Mouse (Mus musculus) brain, embryonic 14.5 days (tissue): ENCODE results near the gene Kcnk10. TPM values are rescaled to one million over a fixed set of nuclear protein-coding genes. Genes with fewer than 3 reads are reported as not detected.

Source experiments
- DNase-seq: peaks from one replicate; pipeline ENCODE4 v3.0.0-alpha.2; 2011; ENCODE audit warnings: low read depth
- CTCF ChIP-seq: fragments of 200-500 bp; IDR thresholded peaks from 2 replicates; pipeline ENCODE4 v1.5.1; 2012; ENCODE audit warnings: inconsistent platforms, mild to moderate bottlenecking, moderate library complexity, borderline replicate concordance; ENCODE audit not compliant: insufficient read depth, insufficient read length; ENCODE audit errors: extremely low read depth
- POLR2A ChIP-seq: fragments of 200-500 bp; IDR thresholded peaks from 2 replicates; pipeline ENCODE4 v1.6.1; 2012; ENCODE audit warnings: mild to moderate bottlenecking, inconsistent platforms, borderline replicate concordance; ENCODE audit not compliant: poor library complexity, insufficient read depth, insufficient read length, severe bottlenecking; ENCODE audit errors: extremely low read depth
- polyA plus RNA-seq: library from polyadenylated mRNA; depleted of rRNA; stranded (reverse); fragments of >200 nt; gene quantifications from 2 replicates; pipeline ENCODE4 v1.2.3, GENCODE M21; 2012

Gene Kcnk10
- polyA plus RNA-seq, 1 experiment = 20.9 TPM

DNA sequence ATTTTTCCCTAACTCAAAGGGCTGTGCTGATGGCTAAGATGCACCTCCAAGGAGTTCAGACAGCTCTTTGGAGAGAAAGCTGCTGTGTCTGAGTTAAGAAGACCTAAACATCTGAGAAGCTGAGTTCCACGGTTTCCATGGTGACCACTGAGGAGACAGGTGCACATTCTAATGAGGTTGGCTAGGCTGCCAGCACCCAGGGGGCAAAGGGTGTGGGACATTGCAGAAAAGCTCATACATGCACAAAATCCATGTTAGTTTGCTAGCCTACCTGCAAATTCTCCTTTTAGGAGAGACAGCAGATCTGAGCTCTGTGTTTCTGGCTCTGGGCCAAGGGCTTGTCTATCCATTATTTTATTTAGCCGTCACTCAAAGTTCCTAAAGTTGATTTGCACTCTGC, 96.7 kb downstream of the Kcnk10 start:
- DNase-seq = peak; percentile 87
- TF ChIP-seq CTCF = no peak

- no peak for DNase-seq
- TF ChIP-seq CTCF (no peak), POLR2A (no peak)
These were observed 97.1 kb downstream of the Kcnk10 start for GRCm38 (mm10) chr12:98481048-98481447.

DNA sequence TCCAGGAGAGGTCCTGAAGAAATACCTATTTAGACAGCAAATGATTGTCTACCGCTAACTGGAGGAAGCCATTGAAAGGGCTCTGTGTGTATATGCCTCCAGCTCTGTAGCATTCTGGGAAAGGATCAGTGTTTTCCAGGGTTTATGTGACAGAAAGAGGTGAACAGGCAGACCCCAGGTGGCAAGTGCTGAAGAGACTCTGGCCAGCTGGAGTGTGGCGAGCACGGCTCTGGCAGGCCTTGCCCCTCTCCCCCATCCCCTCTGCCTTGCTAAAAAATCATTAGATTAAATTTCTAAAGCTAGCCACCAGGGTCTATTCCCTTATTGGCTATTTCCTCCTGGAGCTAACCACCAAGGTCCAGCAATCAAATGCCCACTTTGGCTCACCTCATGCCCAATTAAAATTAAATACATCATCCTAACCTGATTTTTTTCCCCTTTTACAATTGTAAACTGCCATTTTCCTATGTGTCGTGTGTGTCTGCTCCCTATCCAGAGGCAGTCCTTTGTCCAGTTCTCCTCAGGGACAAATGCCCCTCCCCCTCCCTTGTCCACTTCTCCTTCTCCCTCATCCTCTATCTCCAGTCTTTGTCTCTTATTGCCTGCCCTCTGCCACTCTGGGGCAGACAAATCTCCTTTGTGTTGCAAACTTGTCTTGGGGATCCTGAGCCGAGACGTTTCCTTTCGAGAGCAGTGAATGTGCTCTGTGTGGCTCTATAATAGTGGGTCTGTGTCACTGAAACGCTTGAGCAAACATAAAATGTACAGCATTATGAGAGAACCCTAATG, 100.2 kb downstream of the Kcnk10 start:
- TF ChIP-seq POLR2A = no peak
- no peak for TF ChIP-seq CTCF
- DNase-seq = peak; percentile 75

DNA sequence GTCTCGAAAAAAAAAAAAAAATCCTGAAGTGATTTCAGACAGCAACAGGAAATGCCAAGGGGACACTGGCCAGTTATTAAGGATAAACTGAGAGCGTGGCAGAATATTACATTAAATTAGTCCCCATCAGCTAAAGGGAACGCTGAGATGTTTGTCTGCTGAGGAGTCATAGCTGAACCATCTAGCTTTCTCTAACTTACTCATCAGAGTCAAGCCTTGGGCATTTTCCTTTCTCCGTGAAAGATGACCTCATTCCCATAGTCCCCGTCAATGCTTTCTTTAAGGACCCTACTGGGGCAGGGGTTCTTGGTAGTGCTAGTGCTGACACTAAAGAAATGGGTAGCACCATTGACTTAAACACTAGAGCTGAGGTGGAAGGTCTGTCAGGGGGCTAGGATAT, 106.9 kb downstream of the Kcnk10 start:
- no peak for TF ChIP-seq POLR2A
- no peak for TF ChIP-seq CTCF
- no peak for DNase-seq

DNA sequence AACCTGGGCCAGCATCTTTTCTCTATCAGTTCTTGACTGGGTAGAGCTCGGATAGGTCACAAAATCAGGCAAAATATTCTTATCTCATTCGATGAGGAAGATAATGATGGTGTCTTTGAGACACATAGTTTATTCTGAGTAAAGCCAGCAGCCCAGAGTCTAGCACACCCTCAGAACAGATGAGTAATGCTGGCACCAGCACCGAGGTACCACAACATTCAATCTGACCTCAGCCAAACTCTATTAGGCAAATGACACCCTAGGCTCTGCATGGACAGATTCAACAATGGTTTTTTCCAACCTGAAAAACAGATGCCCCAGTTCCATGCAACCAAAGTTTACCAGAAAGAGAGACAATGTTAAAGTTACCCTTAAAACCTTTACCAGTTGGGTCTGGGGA, 108.0 kb downstream of the Kcnk10 start:
- no peak for DNase-seq
- TF ChIP-seq POLR2A = no peak
- TF ChIP-seq CTCF = no peak

DNA sequence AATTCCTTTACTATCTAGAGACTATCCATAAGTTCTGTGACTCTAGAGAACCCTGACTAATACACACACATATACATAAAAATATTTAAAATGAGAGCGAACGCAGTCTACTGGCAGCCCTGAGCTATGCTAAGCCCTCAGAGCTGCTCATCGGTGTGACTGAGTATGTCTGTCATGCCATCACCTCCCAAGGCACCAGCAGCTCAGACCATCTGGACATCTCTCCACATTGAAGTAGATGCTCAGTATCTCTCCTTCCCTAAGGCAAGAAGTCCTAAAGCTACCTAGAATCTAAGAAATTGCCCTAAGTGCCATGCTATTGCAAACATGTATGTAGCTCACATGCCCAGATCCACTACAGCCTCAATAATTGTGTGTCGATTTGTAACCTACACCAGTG, 110.3 kb downstream of the Kcnk10 start:
- TF ChIP-seq POLR2A (no peak), CTCF (no peak)
- DNase-seq = no peak

- peak; percentile 27 for DNase-seq
- TF ChIP-seq CTCF (peak; percentile 62; the same call in 1 of the 2 replicates), POLR2A (no peak)
These were observed 118.2 kb downstream of the Kcnk10 start for GRCm38 (mm10) chr12:98459889-98460288.

DNA sequence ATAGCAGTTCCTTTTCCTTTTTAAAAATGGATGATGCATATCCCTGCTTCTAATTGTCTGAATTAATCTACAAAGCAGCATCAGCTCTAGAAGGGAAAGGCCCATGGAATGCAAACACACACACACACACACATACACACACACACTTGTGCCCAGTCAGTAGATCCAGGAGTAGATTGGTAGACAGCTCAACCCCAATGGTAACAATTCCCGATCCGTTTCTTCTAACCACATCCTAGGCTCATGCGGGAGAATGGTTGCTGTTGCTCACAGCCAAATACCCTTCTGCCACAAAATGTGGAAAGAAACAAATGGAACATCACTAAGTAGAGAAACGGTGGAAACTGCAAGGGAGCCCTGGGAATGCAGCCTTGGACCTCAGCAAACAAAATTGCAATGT, 119.2 kb downstream of the Kcnk10 start:
- DNase-seq = no peak
- TF ChIP-seq CTCF (no peak), POLR2A (no peak)

DNA sequence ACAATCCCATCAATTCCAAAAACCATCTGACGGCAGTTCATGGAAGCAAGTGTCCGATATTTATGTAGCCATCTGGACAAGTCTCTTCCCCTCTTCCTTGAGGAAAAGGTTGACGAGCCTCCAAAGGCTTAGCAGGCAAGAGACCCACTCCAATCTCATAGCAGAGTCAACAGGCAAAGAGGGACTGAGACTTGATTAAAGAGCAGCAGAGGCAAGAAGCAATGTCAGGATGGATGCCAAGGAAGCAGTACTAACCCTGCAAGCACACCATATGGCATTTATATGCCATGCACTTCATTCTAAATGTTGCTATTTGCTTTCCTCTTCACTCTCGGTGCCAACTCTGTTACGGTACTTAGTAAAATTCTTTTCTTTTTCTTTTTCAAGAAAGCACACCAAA, 119.6 kb downstream of the Kcnk10 start:
- TF ChIP-seq CTCF (no peak), POLR2A (no peak)
- DNase-seq = peak; percentile 77

DNA sequence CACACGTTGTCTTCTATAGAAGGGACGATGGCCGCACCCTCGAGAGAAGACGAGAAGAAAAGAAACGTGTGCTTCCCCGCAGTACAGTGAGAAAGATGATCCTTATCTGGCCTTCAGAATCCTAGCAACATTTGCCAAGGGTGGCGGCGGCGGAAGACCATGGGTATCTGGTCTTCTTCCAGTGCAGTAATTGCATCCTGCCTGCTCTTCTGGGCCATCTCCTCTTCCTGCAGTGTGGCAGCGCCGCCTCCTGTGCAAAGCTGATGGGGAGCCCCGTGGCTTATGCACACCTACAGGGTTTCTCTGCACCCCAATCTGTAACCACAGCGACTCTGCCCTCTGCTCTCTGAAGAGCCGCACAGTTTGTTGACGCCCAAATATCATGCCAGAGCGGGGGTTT, 124.9 kb downstream of the Kcnk10 start:
- TF ChIP-seq POLR2A (no peak), CTCF (no peak)

GRCm38 (mm10) chr12:98452646-98453045, 125.5 kb downstream of the Kcnk10 start:
- no peak for DNase-seq
- TF ChIP-seq POLR2A (no peak), CTCF (no peak)

More for the DNA sequence above, 124.9 kb downstream of the Kcnk10 start:
- DNase-seq = no peak

DNA sequence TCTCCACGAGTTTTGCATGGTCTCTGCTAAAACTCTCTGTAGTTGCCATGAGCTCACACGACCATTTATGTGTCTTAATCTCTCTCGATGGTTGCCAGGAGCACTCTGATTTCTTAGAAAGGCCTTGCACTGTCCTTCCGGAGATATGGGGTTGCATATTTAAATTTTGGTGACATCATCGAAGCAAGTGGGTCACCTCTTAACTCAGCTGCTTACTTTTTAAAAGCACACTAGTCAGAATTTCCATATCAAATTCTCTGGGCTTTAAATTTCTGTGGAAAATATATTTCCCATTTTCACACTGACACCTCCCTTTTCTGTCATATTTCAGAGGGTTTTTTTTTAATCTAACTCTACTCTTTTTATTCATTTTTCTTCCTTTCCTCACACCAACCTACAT, 132.5 kb downstream of the Kcnk10 start:
- DNase-seq = no peak
- TF ChIP-seq POLR2A = no peak
- TF ChIP-seq CTCF = no peak

- TF ChIP-seq POLR2A (no peak), CTCF (no peak)
These were observed 133.2 kb downstream of the Kcnk10 start for GRCm38 (mm10) chr12:98444860-98445259.

GRCm38 (mm10) chr12:98443754-98444153, 134.4 kb downstream of the Kcnk10 start:
- no peak for DNase-seq
- TF ChIP-seq CTCF (no peak), POLR2A (no peak)

More at GRCm38 (mm10) chr12:98444860-98445259, 133.2 kb downstream of the Kcnk10 start:
- no peak for DNase-seq
